Comparison of ENCODE assay signal across 1 mouse cellular context in genomic region chr1:133076681-133077514, GRCm38 (mm10).
TF ChIP-seq lines count a peak whose summit lies in the region.

No protein-coding gene starts in this region.

TF ChIP-seq in CH12.LX, 34 proteins besides CTCF, POLR2A, EP300 and RAD21 (continued from another document):
- TF ChIP-seq JUND (conservative IDR thresholded peaks at IDR 0.05; ENCODE audit: low read depth, low read length) (no peak), MYC (IDR thresholded peaks at IDR 0.05; ENCODE audit: low read depth, low read length) (peak; percentile 49; the same call in 1 of the 2 replicates), ETS1 (conservative IDR thresholded peaks at IDR 0.05; ENCODE audit: low read depth, low read length) (peak; percentile 79), MAZ (IDR thresholded peaks at IDR 0.05; ENCODE audit: low read depth, low read length) (no peak; the same call in 1 of the 2 replicates), MXI1 (IDR thresholded peaks at IDR 0.05; ENCODE audit: low read depth, low read length) (peak; percentile 63), ZKSCAN1 (IDR thresholded peaks at IDR 0.05; ENCODE audit: borderline replicate concordance, low read depth, low read length) (no peak), JUN (IDR thresholded peaks at IDR 0.05; ENCODE audit: insufficient read depth, low read depth, low read length) (no peak)
